Mouse (Mus musculus): ENCODE data around the gene Gm3278. TPM values are rescaled to one million over a fixed set of nuclear protein-coding genes. Genes with fewer than 3 reads are reported as not detected.
"Not testable (repeated sequence)": the region's sequence is repeated elsewhere in the genome, so short reads cannot be mapped to it uniquely, and the experiment has no call there.

Gm3278 gene
- polyA plus RNA-seq (2015; fragmentation: Nextera tagmentation; extraction: Ambion mirVana), result not detected in 2 replicates

GRCm38 (mm10) chr14:4892116-4892515 is at the start of gene Gm3278:
Gm3278 (plus strand) TSS chr14:4892416.
- H3K4me3 ChIP-seq (replicated peaks; ENCODE audit: low read length); H3K27ac ChIP-seq (ENCODE audit: low read length); H3K4me1 ChIP-seq (ENCODE audit: control insufficient read depth, insufficient read depth, low read length); H3K9ac ChIP-seq (ENCODE audit: low read length); ATAC-seq (ENCODE audit: insufficient read depth, low FRiP score); H3K27me3 ChIP-seq (ENCODE audit: control insufficient read depth, insufficient read depth, low read length); H3K9me3 ChIP-seq (replicated peaks; ENCODE audit: control insufficient read depth, low read length); H3K36me3 ChIP-seq (ENCODE audit: control insufficient read depth, insufficient read depth, low read length); H3K4me2 ChIP-seq (ENCODE audit: low read depth, low read length): not testable (repeated sequence)
- WGBS, result 100% methylated on average over 1 of the region's 3 CpGs

GRCm38 (mm10) chr14:4855299-4855980 is 36.8 kb upstream of the Gm3278 start, which contains the start of gene Gm3264:
Gm3264 (plus strand) TSS chr14:4855576.
- ATAC-seq (ENCODE audit: insufficient read depth, low FRiP score); H3K27ac ChIP-seq (ENCODE audit: low read length); H3K4me1 ChIP-seq (ENCODE audit: control insufficient read depth, insufficient read depth, low read length); H3K36me3 ChIP-seq (ENCODE audit: control insufficient read depth, insufficient read depth, low read length); H3K27me3 ChIP-seq (ENCODE audit: control insufficient read depth, insufficient read depth, low read length); H3K9me3 ChIP-seq (replicated peaks; ENCODE audit: control insufficient read depth, low read length): not testable (repeated sequence)
- 7% methylated on average over 34 of the region's 59 CpGs for WGBS
- Histone ChIP-seq H3K9ac (ENCODE audit: low read length) (peak within 1 kb of the TSS; percentile 39; the same call in 1 of the 2 replicates), H3K4me2 (ENCODE audit: low read depth, low read length) (peak within 1 kb of the TSS; percentile 46), H3K4me3 (replicated peaks; ENCODE audit: low read length) (peak within 1 kb of the TSS; percentile 34)

Other genes with a start within 250 kb of the Gm3278 start
- not detected in 2 replicates for gene Gm3239, start 228.2 kb upstream of the Gm3278 start, polyA plus RNA-seq (2015; fragmentation: Nextera tagmentation; extraction: Ambion mirVana)
- gene Gm7876, start 183.2 kb upstream of the Gm3278 start, polyA plus RNA-seq (2015; fragmentation: Nextera tagmentation; extraction: Ambion mirVana), result not detected in 2 replicates
- 0.12 TPM in 1 of 2 replicates, not detected in the other for gene Gm3252, start 165.6 kb upstream of the Gm3278 start, polyA plus RNA-seq (2015; fragmentation: Nextera tagmentation; extraction: Ambion mirVana)
- not detected in 2 replicates for gene Gm9602, start 116.1 kb upstream of the Gm3278 start, polyA plus RNA-seq (2015; fragmentation: Nextera tagmentation; extraction: Ambion mirVana)
- gene Gm3269, start 54.3 kb upstream of the Gm3278 start, polyA plus RNA-seq (2015; fragmentation: Nextera tagmentation; extraction: Ambion mirVana), result not detected in 2 replicates
- 0.34 and 0.37 TPM in 2 replicates for gene Gm3264, start 36.8 kb upstream of the Gm3278 start, polyA plus RNA-seq (2015; fragmentation: Nextera tagmentation; extraction: Ambion mirVana)
- not detected in 2 replicates for gene Gm8297, start 91.5 kb downstream of the Gm3278 start, polyA plus RNA-seq (2015; fragmentation: Nextera tagmentation; extraction: Ambion mirVana)
- 0.56 TPM in 1 of 2 replicates, not detected in the other for gene Gm3298, start 123.5 kb downstream of the Gm3278 start, polyA plus RNA-seq (2015; fragmentation: Nextera tagmentation; extraction: Ambion mirVana)
- not detected in 2 replicates for gene 4930555G01Rik, start 158.2 kb downstream of the Gm3278 start, polyA plus RNA-seq (2015; fragmentation: Nextera tagmentation; extraction: Ambion mirVana)
- 0.79 and 1.1 TPM in 2 replicates for gene Gm8281, start 178.6 kb downstream of the Gm3278 start, polyA plus RNA-seq (2015; fragmentation: Nextera tagmentation; extraction: Ambion mirVana)
- gene Gm8279, start 239.1 kb downstream of the Gm3278 start, polyA plus RNA-seq (2015; fragmentation: Nextera tagmentation; extraction: Ambion mirVana), result not detected in 2 replicates

Data from stomach, embryonic 16.5 days (tissue).